Mouse (Mus musculus): ENCODE measurements around the gene Ranbp3l. TPM values are rescaled to one million over a fixed set of nuclear protein-coding genes. Genes with fewer than 3 reads are reported as not detected.

Gene Ranbp3l
- polyA plus RNA-seq, 1 experiment from 2014 or later = 0.41 TPM

GRCm38 (mm10) chr15:9106303-9107074 lies 138.7 kb downstream of the Ranbp3l start:
- DNase-seq (ENCODE audit: low spot score) (no peak), ATAC-seq (ENCODE audit: low FRiP score, low TSS enrichment) (no peak)
- H3K4me1 ChIP-seq (replicated peaks; ENCODE audit: control insufficient read depth, insufficient read depth) = no peaks in the 10 kb centered on the region
- no peaks in the 10 kb centered on the region for H3K9me3 ChIP-seq (ENCODE audit: control insufficient read depth, low read length)
- TF ChIP-seq CTCF (IDR thresholded peaks at IDR 0.05; ENCODE audit: low read depth) (no peak), EP300 (optimal IDR thresholded peaks at IDR 0.05) (no peak)
- H3K4me2 ChIP-seq (replicated peaks; ENCODE audit: low read depth) = no peak overlapping the region
- H3K27ac ChIP-seq (replicated peaks) = no peak overlapping the region
- 66% methylated on average over 13 of the region's 13 CpGs for WGBS
- no peak overlapping the region for H3K9ac ChIP-seq (ENCODE audit: low read length)
- H3K27me3 ChIP-seq (ENCODE audit: control insufficient read depth, insufficient read depth, low read length) = no peaks in the 10 kb centered on the region
- no peak overlapping the region for H3K4me3 ChIP-seq (ENCODE audit: low read depth, low read length)
- peaks cover 4% of the 10 kb centered on the region; the same call in 1 of the 2 replicates for H3K36me3 ChIP-seq (ENCODE audit: control insufficient read depth, insufficient read depth, low read length)

DNA sequence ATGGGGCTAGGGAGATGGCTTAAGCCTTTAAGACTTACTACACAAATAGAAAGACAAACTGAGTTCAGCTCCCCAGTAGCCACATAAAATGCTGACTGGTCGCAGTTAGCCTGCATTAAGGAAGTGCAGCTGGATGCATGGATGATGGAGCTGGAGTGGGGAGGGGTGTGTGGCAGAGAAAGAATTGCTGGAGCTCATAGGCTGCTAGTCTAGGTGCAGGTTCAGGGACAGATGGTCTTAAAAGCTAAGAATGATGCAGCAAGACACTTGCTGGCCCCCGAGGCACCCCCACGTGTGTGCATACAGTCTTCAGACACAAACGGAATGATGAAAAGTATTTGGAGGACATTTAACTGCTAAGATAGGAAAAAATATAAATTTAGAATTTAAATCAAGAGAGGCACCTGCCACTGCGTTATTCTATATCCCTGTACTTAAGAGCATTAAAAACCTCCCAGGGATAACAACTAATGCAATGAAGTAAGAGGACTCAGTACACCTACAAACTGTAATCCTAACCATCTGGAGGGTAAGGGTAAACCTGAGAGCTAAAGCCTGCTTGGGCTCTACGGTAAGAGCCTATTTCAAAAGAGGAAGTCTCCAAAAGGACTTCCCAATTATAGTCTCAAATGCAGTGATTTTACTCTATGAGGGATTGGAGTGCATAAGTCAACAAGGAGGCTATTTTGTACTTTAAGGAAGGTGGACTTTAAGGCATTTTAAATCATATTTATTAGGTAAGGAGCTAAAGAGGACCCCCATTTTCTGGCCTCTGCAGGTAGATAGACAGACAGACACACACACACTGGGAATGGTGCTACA lies 143.0 kb downstream of the Ranbp3l start:
- H3K4me3 ChIP-seq (ENCODE audit: low read depth, low read length) = no peak overlapping the region
- TF ChIP-seq EP300 (optimal IDR thresholded peaks at IDR 0.05) (no peak), CTCF (IDR thresholded peaks at IDR 0.05; ENCODE audit: low read depth) (no peak)
- H3K9ac ChIP-seq (ENCODE audit: low read length) = no peak overlapping the region
- DNase-seq (ENCODE audit: low spot score) (no peak), ATAC-seq (ENCODE audit: low FRiP score, low TSS enrichment) (no peak)
- H3K9me3 ChIP-seq (ENCODE audit: control insufficient read depth, low read length) = no peaks in the 10 kb centered on the region
- 84% methylated on average over 6 of the region's 6 CpGs for WGBS
- H3K36me3 ChIP-seq (ENCODE audit: control insufficient read depth, insufficient read depth, low read length) = peaks cover 4% of the 10 kb centered on the region; the same call in 1 of the 2 replicates
- no peak overlapping the region for H3K4me2 ChIP-seq (replicated peaks; ENCODE audit: low read depth)
- no peaks in the 10 kb centered on the region for H3K27me3 ChIP-seq (ENCODE audit: control insufficient read depth, insufficient read depth, low read length)
- H3K4me1 ChIP-seq (replicated peaks; ENCODE audit: control insufficient read depth, insufficient read depth) = no peaks in the 10 kb centered on the region
- H3K27ac ChIP-seq (replicated peaks) = no peak overlapping the region

- DNase-seq (ENCODE audit: low spot score) = no peak
- H3K4me2 ChIP-seq (replicated peaks; ENCODE audit: low read depth) = no peak overlapping the region
- TF ChIP-seq EP300 (optimal IDR thresholded peaks at IDR 0.05) = no peak
- TF ChIP-seq CTCF (IDR thresholded peaks at IDR 0.05; ENCODE audit: low read depth) = no peak
- peaks cover 5% of the 10 kb centered on the region for H3K36me3 ChIP-seq (ENCODE audit: control insufficient read depth, insufficient read depth, low read length)
- H3K27ac ChIP-seq (replicated peaks) = no peak overlapping the region
- WGBS = 79% methylated on average over 3 of the region's 3 CpGs
- H3K9me3 ChIP-seq (ENCODE audit: control insufficient read depth, low read length) = no peaks in the 10 kb centered on the region
- no peaks in the 10 kb centered on the region for H3K4me1 ChIP-seq (replicated peaks; ENCODE audit: control insufficient read depth, insufficient read depth)
- no peaks in the 10 kb centered on the region for H3K27me3 ChIP-seq (ENCODE audit: control insufficient read depth, insufficient read depth, low read length)
- no peak overlapping the region for H3K9ac ChIP-seq (ENCODE audit: low read length)
- no peak overlapping the region for H3K4me3 ChIP-seq (ENCODE audit: low read depth, low read length)
- no peak for ATAC-seq (ENCODE audit: low FRiP score, low TSS enrichment)
Measured at GRCm38 (mm10) chr15:9111648-9112047, 143.9 kb downstream of the Ranbp3l start.

GRCm38 (mm10) chr15:9113556-9113955 lies 145.8 kb downstream of the Ranbp3l start:
- peaks cover 7% of the 10 kb centered on the region for H3K36me3 ChIP-seq (ENCODE audit: control insufficient read depth, insufficient read depth, low read length)

GRCm38 (mm10) chr15:9114131-9114530 lies 146.4 kb downstream of the Ranbp3l start:
- Histone ChIP-seq H3K4me2 (replicated peaks; ENCODE audit: low read depth) (no peak overlapping the region), H3K27ac (replicated peaks) (no peak overlapping the region), H3K9me3 (ENCODE audit: control insufficient read depth, low read length) (no peaks in the 10 kb centered on the region), H3K9ac (ENCODE audit: low read length) (no peak overlapping the region), H3K27me3 (ENCODE audit: control insufficient read depth, insufficient read depth, low read length) (no peaks in the 10 kb centered on the region), H3K4me1 (replicated peaks; ENCODE audit: control insufficient read depth, insufficient read depth) (no peaks in the 10 kb centered on the region), H3K4me3 (ENCODE audit: low read depth, low read length) (no peak overlapping the region), H3K36me3 (ENCODE audit: control insufficient read depth, insufficient read depth, low read length) (peaks cover 8% of the 10 kb centered on the region)
- TF ChIP-seq CTCF (IDR thresholded peaks at IDR 0.05; ENCODE audit: low read depth) (no peak), EP300 (optimal IDR thresholded peaks at IDR 0.05) (no peak)
- no peak for ATAC-seq (ENCODE audit: low FRiP score, low TSS enrichment)
- no peak for DNase-seq (ENCODE audit: low spot score)
- 65% methylated on average over 4 of the region's 4 CpGs for WGBS

More at GRCm38 (mm10) chr15:9113556-9113955, 145.8 kb downstream of the Ranbp3l start:
- Histone ChIP-seq H3K4me2 (replicated peaks; ENCODE audit: low read depth) (no peak overlapping the region), H3K9ac (ENCODE audit: low read length) (no peak overlapping the region), H3K27ac (replicated peaks) (no peak overlapping the region), H3K9me3 (ENCODE audit: control insufficient read depth, low read length) (no peaks in the 10 kb centered on the region), H3K27me3 (ENCODE audit: control insufficient read depth, insufficient read depth, low read length) (no peaks in the 10 kb centered on the region), H3K4me1 (replicated peaks; ENCODE audit: control insufficient read depth, insufficient read depth) (no peaks in the 10 kb centered on the region), H3K4me3 (ENCODE audit: low read depth, low read length) (no peak overlapping the region)
- TF ChIP-seq CTCF (IDR thresholded peaks at IDR 0.05; ENCODE audit: low read depth) = no peak
- no peak for TF ChIP-seq EP300 (optimal IDR thresholded peaks at IDR 0.05)
- no peak for ATAC-seq (ENCODE audit: low FRiP score, low TSS enrichment)
- no peak for DNase-seq (ENCODE audit: low spot score)
- WGBS = 69% methylated on average over 9 of the region's 9 CpGs
